Mouse (Mus musculus) gastrocnemius, postnatal 10 days (tissue): ENCODE measurements around the gene Rpl36. TPM values are rescaled to one million over a fixed set of nuclear protein-coding genes. Genes with fewer than 3 reads are reported as not detected.

Experiments
- DNase-seq: peaks from one replicate; pipeline ENCODE4 v3.0.0; 2021; ENCODE audit warnings: mixed read lengths
- long read RNA-seq, 2 experiments: library from polyadenylated mRNA; stranded (forward); transcript quantifications; one replicate each; pipeline ENCODE4 v2.0.0; 2021
- total RNA-seq, 2 experiments: library from RNA; stranded (reverse); gene quantifications; 2 replicates each; pipeline ENCODE4 v1.2.3; 2021

Rpl36 gene
- 100 to 1,000 TPM; 881 to 906 TPM for total RNA-seq
- long read RNA-seq, experiment 1, transcript Rpl36-201 (4 exons, 383 nt) = major isoform, 94 of 104 reads
- long read RNA-seq, experiment 1, partial matches to known transcripts = 10 of 104 reads
- long read RNA-seq, experiment 1, other reads (novel, unspliced or antisense) = 0 of 104 reads
- long read RNA-seq, experiment 2, transcript Rpl36-201 (4 exons, 383 nt) = major isoform, 89 of 102 reads
- long read RNA-seq, experiment 2, partial matches to known transcripts = 10 of 102 reads
- long read RNA-seq, experiment 2, other reads (novel, unspliced or antisense) = 3 of 102 reads

GRCm38 (mm10) chr17:56613236-56613844, at the start of gene Rpl36:
TSS of gene Rpl36 (plus strand) at chr17:56613416.
- peak; percentile 97 for DNase-seq

GRCm38 (mm10) chr17:56566293-56566692, 46.9 kb upstream of the Rpl36 start:
- no peak for DNase-seq

- DNase-seq = no peak
These were observed 46.3 kb upstream of the Rpl36 start for GRCm38 (mm10) chr17:56566918-56567317.

GRCm38 (mm10) chr17:56567370-56567769, 45.8 kb upstream of the Rpl36 start:
- DNase-seq = no peak

- DNase-seq = no peak
These were observed 42.9 kb upstream of the Rpl36 start for GRCm38 (mm10) chr17:56570287-56570686.

GRCm38 (mm10) chr17:56572154-56572553, 41.1 kb upstream of the Rpl36 start:
- no peak for DNase-seq

- DNase-seq = no peak
These were observed 40.3 kb upstream of the Rpl36 start for GRCm38 (mm10) chr17:56572939-56573338.

GRCm38 (mm10) chr17:56583071-56583470, 30.1 kb upstream of the Rpl36 start:
- DNase-seq = no peak

- DNase-seq = peak; percentile 56
These were observed 29.5 kb upstream of the Rpl36 start for GRCm38 (mm10) chr17:56583611-56584256.

- DNase-seq = peak; percentile 100
These were observed 28.7 kb upstream of the Rpl36 start, which contains the start of the genes Safb2 and Safb for GRCm38 (mm10) chr17:56584257-56585130. TSS of gene Safb2 (minus strand) at chr17:56584585. TSS of gene Safb (plus strand) at chr17:56584825.

- DNase-seq = peak; percentile 58
These were observed 27.9 kb upstream of the Rpl36 start for GRCm38 (mm10) chr17:56585171-56585821.

GRCm38 (mm10) chr17:56587773-56588172, 25.4 kb upstream of the Rpl36 start:
- DNase-seq = no peak

- DNase-seq = no peak
These were observed 24.3 kb upstream of the Rpl36 start for GRCm38 (mm10) chr17:56588921-56589320.

GRCm38 (mm10) chr17:56592553-56592952, 20.7 kb upstream of the Rpl36 start:
- no peak for DNase-seq

- peak; percentile 50 for DNase-seq
These were observed 19.5 kb upstream of the Rpl36 start for GRCm38 (mm10) chr17:56593527-56594271.

GRCm38 (mm10) chr17:56603186-56604069, 9.8 kb upstream of the Rpl36 start:
- no peak for DNase-seq

- no peak for DNase-seq
These were observed 9.2 kb upstream of the Rpl36 start for GRCm38 (mm10) chr17:56604070-56604380.

- no peak for DNase-seq
These were observed 8.8 kb upstream of the Rpl36 start for GRCm38 (mm10) chr17:56604422-56604821.

GRCm38 (mm10) chr17:56605431-56605830, 7.8 kb upstream of the Rpl36 start:
- no peak for DNase-seq

GRCm38 (mm10) chr17:56607521-56608062, 5.6 kb upstream of the Rpl36 start:
- no peak for DNase-seq
